Mouse (Mus musculus): Measurements from ENCODE around the gene Fam83f.
A peak's percentile ranks its signal among the peaks of the same experiment; 100 is the strongest.

The Fam83f gene

DNA sequence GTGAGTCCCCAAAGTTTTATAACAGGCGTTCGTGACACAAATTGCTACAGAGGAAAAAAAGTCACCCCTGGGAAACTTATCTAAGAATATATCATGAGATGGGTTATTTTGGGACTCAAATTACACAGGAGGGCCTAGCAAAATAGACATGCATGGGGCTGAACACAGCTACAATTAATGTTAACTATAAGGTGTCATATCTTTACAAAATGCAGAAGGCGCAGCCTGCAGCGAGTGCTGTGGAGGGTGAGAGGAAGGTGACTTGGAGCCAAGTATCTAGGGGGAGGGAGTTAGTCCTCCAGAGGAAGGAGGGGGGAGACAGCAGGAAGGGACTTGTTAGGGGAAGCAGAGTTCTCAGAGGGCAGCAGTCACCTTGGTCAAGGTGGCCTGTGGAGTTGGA, 7.2 kb upstream of the Fam83f start:
- no peak for DNase-seq (ENCODE audit: extremely low read depth, low read depth)

- no peak for DNase-seq (ENCODE audit: extremely low read depth, low read depth)
Measured at GRCm38 (mm10) chr15:80672810-80673209, 1.2 kb downstream of the Fam83f start.

DNA sequence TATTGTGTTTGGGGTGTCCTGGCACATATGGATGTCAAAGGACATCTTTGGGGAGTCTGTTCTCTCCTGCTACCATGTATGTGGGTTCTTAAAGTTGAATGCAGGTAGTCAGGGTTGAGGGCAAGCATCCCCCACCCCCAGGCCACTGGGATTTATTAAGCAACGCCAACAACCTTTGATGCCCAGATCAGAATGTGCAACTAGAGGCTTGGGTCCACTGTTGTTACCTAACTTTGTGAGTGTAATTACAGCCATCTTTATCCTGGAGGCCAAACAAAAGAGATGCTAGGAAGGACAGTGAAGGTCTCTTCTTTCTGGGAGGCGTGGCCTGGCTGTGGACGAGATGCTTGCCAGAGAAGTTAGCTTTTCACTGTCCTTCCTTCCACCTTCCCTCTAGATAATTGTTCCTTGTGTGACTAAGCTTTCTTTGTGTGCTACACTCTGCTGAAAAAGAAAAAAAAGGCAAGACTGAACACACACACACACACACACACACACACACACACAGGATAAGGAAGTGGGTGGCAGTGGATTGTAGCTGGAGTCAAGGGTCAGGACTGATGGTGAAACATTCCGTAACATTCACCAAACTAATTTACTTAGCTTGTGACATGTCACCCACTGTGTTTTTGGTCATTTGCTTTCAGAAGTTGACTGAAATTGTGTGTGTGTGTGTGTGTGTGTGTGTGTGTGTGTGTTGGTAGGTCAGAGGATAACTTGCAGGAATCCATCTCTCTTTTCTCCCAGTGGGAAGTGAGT, 1.9 kb downstream of the Fam83f start:
- no peak for DNase-seq (ENCODE audit: extremely low read depth, low read depth)

- no peak for DNase-seq (ENCODE audit: extremely low read depth, low read depth)
Measured at GRCm38 (mm10) chr15:80674700-80675099, 3.1 kb downstream of the Fam83f start.

DNA sequence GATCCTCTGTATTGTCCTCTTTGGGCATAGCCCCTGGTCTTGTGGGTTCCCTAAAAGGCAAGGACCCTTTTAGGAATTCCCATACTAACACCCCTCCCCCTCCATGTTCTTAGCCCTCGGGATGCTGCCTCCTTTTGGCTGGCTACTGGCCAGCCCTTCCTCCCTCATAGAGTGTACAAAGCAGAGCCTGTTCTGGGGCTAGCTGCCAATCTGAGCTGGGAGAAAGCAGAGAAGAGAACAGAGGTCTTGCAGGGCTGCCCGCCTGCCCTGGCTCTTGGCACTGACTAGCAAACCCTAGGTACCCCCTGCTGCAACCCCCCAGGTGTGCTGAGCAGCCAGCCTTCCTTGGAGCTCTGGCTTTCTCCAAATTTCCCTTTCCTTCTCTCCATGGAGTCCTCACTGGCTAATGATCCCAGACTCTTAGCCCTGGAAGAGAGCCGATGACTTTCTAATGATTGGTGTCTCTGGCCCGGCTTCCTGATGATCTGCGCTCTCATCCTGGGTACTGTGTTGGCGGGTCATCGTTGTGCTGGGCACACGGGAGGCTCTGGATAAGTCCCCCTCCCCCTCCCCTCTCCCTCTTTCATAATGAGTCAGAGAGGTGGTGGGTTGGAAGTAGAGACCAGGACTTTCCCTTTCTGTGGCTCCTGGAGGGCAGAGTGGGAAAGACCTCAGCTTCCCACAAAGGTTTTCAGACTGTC, 8.0 kb downstream of the Fam83f start:
- no peak for DNase-seq (ENCODE audit: extremely low read depth, low read depth)

DNA sequence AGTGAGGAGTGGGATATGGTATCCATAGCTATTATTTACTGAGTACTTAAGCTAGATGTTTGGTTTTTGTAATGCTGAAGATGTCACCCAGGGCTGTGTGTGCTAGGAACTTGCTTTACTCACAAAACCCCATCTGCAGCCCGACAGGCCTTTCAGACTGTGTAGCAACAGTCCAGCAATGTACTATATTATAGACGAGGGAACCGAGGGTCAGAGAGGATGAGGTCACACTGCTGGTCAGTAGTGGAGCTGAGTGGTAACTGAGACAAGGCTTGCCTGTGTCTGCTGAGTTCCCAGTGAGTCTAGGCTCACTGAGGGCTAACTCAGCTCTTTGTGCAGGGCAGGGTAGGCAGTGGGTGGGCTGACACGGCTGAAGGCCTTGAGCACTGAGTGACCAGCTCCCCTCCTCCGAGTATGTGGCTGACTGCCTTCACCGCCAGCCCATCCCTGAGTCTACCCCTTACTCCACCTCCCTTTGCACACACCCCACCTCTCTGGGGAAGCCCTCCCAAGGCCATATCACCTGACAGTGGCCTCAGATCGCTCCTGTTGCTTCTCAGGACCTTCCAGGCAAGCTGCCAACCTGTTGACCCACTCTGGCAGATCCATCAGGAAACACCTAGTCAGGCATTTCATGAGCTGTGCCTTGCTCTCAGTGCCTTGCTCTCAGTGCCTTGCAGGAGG, 8.8 kb downstream of the Fam83f start:
- DNase-seq (ENCODE audit: extremely low read depth, low read depth) = no peak

DNA sequence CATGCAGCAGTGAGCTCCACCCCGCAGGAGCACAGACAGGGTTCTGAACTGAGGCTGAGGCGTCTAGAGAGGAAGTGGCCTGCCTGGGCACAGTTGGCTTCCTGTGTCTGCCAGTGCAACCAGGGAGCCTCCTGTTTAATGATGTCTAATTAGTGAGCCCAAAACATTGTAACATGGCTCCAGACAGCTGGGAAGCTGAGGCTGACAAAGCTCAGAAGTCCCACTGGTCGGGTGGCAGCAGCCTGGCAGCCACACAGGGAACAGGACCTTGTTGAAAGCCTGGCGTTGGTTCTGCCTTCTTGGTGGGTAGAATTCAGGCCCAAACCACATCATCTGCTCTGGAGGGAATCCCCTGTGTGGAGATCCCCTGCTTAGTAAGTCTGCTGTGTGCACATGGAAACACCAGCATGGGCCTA, 9.8 kb downstream of the Fam83f start:
- no peak for DNase-seq (ENCODE audit: extremely low read depth, low read depth)

- DNase-seq (ENCODE audit: extremely low read depth, low read depth) = no peak
Measured at GRCm38 (mm10) chr15:80682343-80682742, 10.7 kb downstream of the Fam83f start.

GRCm38 (mm10) chr15:80683151-80683550, 11.5 kb downstream of the Fam83f start:
- no peak for DNase-seq (ENCODE audit: extremely low read depth, low read depth)

- DNase-seq (ENCODE audit: extremely low read depth, low read depth) = no peak
Measured at GRCm38 (mm10) chr15:80683990-80684389, 12.3 kb downstream of the Fam83f start.

- DNase-seq (ENCODE audit: extremely low read depth, low read depth) = no peak
Measured at GRCm38 (mm10) chr15:80684786-80685602, 13.3 kb downstream of the Fam83f start.

DNA sequence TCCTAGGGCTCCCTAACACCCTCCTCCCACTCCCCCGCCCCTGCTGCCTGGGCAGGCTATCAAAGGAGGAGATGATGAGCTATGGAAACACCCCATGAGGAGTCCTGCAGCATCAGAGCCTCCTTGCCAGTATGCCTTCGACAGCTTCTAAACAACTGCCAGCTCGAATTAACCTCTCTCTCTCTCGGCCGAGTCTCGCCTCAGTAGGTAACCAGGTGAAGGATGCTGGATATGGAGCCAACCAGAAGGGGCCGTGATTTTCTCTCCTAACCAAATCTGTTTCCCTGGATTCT, 13.9 kb downstream of the Fam83f start:
- no peak for DNase-seq (ENCODE audit: extremely low read depth, low read depth)

- DNase-seq (ENCODE audit: extremely low read depth, low read depth) = no peak
Measured at GRCm38 (mm10) chr15:80688536-80688935, 16.9 kb downstream of the Fam83f start.

GRCm38 (mm10) chr15:80693492-80693891, 21.8 kb downstream of the Fam83f start:
- DNase-seq (ENCODE audit: extremely low read depth, low read depth) = no peak

- DNase-seq (ENCODE audit: extremely low read depth, low read depth) = no peak
Measured at GRCm38 (mm10) chr15:80694125-80694910, 22.7 kb downstream of the Fam83f start.

DNA sequence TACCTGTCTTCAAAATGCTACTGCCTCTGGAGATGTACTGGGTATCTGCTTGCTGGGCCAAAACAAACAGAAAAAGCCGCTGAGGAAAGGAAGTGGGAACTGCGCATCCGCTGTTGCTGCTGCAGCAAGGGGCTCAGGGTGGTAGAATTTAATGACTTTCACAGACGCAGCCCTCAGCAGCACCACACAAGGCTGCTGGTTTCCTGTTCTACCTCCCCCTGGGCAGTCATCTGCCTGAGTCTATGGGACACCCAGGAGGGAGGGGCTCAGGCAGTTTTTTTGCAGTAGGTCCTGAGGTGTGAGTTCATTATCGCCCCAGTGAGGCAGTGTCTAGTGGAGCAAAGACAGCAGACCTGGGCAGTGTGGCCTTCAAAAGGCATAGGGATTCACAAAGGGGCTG, 25.9 kb downstream of the Fam83f start:
- DNase-seq (ENCODE audit: extremely low read depth, low read depth) = no peak

- no peak for DNase-seq (ENCODE audit: extremely low read depth, low read depth)
Measured at GRCm38 (mm10) chr15:80701481-80702257, 30.0 kb downstream of the Fam83f start.

- no peak for DNase-seq (ENCODE audit: extremely low read depth, low read depth)
Measured at GRCm38 (mm10) chr15:80702910-80703309, 31.3 kb downstream of the Fam83f start.

GRCm38 (mm10) chr15:80703495-80703894, 31.8 kb downstream of the Fam83f start:
- no peak for DNase-seq (ENCODE audit: extremely low read depth, low read depth)

DNA sequence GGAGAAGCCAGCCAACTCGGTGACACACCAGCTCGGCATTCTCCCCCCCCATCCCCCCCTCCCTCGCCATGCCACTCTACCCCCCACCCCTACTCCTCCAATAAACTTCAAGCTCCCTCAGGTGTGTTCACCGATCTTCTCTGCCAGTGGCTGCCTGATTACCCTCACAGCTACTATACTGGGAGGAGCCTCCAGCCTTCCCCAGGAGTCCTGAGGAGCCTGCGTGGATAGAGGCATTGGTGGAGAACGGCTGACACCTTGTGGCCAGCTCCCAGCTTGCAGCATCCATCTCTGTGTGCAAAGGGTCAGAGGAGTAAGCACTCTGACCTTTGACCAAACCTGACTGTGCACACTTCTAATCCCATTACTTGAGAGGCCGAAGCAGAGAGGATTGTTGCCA, 32.6 kb downstream of the Fam83f start:
- peak; percentile 41 for DNase-seq (ENCODE audit: extremely low read depth, low read depth)
